Mouse (Mus musculus): Measurements from ENCODE around the gene Arl4c.

GRCm38 (mm10) chr1:88678231-88678739, 23.7 kb downstream of the Arl4c start:
- TF ChIP-seq POLR2A (IDR thresholded peaks at IDR 0.05; ENCODE audit: extremely low read depth, insufficient read depth, low read length) = no peak
- TF ChIP-seq CTCF (IDR thresholded peaks at IDR 0.05; ENCODE audit: low read depth, low read length) = no peak
